Mouse (Mus musculus) right cerebral cortex, postnatal 4 days (tissue): ENCODE measurements at regions not wholly inside any gene's neighbourhood (a gene's known extent, or its start where the extent isn't known, plus 50 kb on each side); places are given as distances from the start of the nearest gene placed in this dataset.

Experiments
- DNase-seq: peaks from one replicate; pipeline ENCODE4 v3.0.0-alpha.2; 2022

DNA sequence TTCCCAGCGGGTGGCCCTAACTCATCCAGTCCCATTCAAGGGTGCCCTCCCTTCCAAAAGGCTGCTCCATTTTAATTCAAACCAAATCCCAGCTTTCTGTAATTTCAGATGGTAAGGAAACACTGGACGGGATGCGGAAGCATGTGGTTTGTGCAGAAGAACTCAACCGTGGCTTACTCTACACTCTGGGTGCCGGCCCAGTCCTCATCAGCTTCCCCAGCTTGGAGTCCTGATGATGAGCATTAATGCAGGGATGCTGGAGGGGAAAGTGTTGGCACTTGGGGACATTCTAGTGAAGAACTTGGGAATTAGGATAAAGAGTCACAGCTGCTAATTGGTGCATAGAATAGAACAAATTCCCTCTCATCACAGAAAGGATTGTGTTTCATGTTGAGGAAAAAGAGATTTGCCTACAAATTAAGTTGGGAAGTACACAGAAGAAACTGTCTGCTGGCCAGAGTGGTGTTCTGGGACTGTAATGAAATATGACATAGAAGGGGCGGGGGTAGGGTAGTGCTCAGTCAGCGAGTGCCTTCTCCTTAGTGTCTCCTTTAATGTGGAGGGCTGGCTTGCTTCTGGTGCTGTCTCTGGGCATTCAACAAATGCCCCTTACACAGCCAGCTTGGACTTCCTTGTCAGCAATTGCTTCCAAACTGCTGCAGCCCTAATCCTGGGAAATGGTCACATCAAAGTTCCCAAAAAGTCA, 285.0 kb upstream of the Bmper start:
- DNase-seq, result no peak

DNA sequence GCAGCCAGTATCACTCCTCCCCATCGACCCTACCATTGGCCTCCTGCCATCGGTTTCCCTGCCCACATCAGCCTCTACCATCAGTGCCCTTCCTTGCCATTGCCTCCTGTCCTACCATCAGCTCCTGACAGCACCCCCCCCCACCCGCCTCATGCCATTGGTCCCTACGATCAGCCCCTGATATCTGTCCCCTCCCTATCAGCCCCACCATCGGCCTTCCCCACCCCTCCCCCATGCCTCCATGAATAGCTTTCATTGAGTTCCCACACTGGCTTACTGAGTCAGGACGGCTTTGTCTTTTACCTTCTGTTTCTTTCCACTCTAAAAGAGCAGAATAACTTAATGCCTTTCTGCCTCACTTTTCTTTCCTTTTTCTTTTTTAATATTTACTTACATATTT, 277.9 kb upstream of the Bmper start:
- no peak for DNase-seq

DNA sequence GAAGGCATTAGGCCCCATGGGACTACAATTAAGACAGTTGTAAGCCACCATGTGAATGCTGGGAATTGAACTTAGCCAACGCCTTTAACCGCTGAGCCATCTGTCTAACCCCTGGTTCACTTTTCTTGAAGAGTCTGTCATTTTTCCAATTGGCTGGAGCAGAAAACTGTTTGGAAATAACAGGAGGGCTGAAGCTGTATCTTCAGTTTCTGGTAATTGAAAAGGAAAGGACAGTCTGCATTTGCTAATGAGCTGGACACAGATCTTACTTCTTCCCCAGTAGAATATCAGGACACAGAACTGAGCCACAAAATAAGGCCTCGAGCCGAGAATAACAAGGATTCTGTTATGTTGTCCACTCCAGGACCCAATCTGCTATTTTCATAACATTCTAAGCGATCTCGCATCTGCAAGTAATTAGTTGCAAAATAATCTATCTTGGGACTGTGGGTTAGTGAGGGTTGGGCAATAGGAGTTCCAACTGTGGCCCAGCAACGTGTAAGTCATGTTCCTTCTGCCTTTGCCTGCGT, 277.4 kb upstream of the Bmper start:
- no peak for DNase-seq

GRCm38 (mm10) chr9:22952571-22953442, 270.1 kb upstream of the Bmper start:
- no peak for DNase-seq

GRCm38 (mm10) chr9:22962269-22962815, 260.5 kb upstream of the Bmper start:
- no peak for DNase-seq

- no peak for DNase-seq
Observed at GRCm38 (mm10) chr9:22971312-22971711, 251.6 kb upstream of the Bmper start.

DNA sequence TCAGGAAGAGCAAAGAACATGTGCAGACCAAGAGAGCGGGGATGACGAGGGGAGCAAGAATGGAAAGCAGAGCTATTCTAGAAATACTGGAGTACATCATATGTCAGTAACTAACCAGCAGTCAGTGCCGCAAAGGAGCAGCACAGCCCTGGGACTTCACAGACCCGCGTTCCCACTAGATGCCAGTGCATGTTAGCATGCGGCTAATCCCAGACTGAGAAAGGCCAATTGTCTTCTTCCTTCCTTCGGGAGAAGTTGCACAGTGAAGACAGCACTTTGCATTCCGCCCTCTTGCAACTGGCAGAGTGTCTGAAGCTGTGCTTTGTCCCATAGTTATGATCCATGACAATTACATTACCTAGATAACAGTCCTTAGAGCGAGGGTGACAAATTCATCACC, 246.1 kb upstream of the Bmper start:
- DNase-seq, result no peak

- DNase-seq, result no peak
Observed at GRCm38 (mm10) chr9:22979627-22980026, 243.2 kb upstream of the Bmper start.

DNA sequence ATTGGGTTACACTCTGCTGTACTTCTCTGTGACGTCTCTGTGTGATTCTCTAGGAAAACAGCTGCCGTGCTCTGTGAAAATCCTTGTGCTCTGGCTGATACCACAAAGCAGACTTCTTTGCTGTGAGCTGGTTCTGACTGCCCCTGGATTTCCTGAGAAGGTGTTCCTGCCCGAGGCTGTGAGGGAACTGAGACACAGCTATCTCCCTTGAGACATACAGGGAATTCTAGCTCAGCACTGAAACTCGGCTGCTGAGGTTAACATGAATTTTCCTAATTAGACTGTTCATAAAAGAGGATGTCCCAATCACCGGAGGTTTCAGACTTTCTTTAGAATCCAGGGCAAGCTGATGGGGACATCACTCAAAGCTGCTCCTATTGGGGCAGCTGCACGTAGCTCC, 233.4 kb upstream of the Bmper start:
- DNase-seq, result no peak

DNA sequence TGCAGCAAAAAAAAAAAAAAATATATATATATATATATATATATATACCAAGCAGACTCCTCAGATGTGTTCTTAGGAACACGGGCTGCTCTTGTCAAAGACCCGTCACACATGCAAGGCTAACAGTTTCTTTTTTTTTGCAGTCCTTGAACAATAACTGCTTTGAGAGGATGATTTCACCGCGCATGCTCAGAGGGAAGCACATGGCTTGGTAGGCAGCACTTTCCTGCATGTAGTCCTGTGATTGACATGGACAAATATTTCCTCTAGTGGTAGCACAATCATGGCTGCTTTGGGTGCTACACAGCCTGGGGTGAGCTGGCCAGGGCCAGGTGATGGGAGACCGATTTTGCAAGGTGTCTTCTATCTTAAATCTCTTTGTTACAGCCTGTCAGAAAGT, 229.3 kb upstream of the Bmper start:
- no peak for DNase-seq

DNA sequence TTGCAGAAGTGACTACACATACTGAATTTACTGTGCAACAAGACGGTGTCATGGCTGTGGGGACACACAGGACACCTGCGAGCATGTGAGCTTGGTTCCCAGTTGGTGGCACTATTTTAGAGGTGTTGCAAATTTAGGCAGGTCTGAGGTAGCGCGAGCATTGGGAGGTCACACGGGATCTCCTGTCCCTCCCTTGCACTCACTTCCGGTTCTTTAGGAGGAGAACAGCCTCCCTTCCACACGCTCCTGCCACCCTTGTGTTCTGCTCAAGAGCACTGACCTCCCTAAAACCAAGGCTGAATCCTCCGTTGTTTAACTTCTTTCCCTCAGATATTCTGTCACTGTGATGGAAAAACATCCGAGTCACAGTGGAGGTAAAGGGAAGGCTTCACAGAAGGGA, 227.3 kb upstream of the Bmper start:
- no peak for DNase-seq

- no peak for DNase-seq
Observed at GRCm38 (mm10) chr9:22998306-22998705, 224.6 kb upstream of the Bmper start.

DNA sequence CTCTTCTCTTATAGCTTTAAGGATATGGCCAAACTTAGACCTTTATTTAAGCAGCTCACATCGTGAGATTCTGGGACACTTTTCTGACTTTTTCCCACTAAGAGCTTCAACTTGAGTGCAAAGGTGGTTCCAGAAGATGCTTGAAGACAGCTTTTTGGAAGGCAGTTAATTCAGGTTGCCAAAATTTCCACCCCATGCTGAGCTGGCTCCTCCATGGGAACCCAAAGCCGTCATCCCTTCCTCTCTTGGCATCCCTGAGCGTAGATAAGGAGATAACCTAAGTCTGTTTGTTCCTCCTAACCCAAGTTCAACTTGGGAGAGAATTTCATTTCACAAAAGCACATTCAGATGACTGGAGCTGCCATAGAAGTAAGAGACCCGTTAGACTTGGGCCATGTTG, 223.7 kb upstream of the Bmper start:
- DNase-seq, result no peak

DNA sequence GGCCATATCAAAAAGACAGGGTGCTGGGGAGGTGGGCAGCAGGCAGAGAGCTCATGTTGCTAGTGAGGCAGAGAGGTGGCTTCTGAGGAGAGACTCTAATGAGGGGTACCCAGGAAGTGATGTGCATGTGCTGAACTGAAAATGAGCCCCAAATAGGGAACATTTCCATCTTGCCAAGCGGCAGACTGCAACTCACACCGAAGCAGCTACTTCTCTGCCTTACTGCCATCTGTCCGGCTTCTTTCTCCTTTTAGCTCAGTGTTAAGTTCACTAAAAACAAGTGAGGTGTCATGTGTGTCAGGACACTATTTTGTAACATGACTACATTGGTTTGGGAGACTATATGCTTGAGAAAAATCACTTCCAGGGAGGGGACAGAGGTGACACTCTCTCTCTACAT, 222.7 kb upstream of the Bmper start:
- DNase-seq, result no peak

GRCm38 (mm10) chr9:23003195-23004061, 219.4 kb upstream of the Bmper start:
- DNase-seq, result no peak

GRCm38 (mm10) chr9:23005005-23005404, 217.9 kb upstream of the Bmper start:
- no peak for DNase-seq

DNA sequence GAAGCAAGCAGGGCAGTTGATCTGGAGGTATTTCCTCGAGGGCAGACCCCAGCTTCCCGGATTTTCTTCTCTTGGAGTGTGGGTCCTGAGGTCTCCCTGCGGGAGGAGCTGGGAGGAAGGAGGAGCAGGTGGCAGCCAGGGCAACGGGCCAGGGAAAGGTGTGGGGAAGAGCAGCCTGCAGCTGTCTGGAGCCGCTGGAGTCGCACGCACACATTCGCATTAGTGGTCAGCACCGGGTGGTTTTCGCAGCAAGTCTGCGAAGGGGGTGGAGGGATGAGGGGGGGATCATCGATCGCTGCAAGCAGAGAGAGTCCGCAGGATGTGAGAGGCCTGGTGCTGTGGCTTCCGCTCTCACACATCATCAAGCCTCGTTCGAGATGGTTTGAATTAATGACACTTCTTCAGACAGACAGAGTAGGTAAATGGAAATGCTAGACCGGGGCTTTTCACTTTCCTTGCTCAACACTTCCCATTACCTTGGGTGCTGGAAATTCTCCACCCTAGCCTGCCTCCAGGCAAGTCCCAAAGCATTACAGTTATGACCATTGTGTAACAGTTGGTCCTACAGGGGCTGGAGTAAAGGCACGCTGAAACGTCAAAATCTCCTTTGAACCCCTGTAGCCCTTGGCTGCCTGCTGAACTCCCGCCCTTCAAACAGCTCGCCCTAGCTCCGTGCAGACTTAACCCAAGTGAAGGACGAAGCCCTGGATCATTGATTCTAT, 213.3 kb upstream of the Bmper start:
- DNase-seq, result peak; percentile 9

DNA sequence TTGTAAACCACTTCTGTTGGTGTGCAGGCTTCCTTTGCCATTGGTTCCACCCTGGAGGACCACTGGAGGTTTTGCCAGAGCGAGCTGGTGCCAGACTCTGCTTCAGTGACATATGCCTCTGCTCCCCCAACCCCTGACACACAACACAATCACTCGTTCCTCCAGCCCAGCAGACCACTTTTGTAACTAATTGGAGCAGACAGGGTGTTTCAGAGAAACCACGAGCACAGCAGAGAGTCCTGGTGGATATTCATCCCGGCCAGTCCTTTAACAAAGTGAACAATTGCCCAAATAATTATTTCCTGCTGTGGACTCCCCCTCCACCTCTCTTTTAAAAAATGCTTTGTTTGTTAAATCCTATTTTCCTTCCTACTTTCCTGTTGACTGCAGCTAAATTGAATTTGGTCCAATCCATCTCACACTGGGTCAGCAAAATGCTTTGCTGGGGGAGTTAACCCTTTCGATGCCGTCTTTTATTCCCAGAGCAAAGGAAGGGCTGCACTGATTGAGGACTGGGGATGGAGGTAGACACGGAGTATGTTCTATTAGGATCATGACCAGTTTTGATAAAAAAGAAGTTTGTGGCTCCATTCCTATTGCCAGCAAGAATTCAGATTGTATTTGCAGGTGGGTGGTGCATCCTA, 211.4 kb upstream of the Bmper start:
- DNase-seq, result no peak

DNA sequence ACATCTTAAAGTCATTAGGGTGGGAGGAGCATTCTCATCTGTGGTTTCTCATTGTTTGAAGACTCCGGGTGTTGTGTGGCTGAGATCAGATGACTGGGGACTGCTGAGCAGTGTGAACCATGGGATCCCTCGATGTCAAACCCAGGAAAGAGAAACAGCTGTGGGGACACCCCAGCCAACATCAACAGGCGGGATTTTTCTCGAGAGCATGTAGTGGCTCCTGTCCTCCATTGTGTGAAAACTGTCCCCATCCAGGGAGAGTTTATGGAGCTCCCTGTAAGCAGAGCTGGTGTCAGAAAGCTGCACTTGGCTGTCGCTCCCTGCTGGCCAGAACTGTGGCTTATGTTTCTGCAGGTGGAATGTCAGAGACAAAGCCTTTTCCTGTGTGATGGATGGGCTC, 210.7 kb upstream of the Bmper start:
- DNase-seq, result no peak

DNA sequence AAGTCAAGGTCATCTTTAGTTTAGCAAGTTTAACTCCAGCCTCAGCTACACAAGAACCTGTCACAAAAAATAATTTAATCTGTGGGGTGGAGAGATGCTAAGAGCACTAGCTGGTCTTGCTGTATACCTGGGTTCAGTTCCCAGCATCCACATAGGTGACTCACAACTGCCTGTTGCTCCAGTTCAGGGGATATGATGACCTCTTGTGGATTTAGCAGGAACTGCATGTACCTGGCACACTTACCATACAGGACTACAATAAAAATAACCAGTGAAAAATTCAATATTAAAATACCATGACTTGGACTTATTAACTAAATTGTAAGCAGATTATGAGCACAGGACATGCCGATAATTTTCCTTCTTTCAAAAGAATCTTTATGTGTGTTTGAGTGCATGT, 206.1 kb upstream of the Bmper start:
- no peak for DNase-seq

DNA sequence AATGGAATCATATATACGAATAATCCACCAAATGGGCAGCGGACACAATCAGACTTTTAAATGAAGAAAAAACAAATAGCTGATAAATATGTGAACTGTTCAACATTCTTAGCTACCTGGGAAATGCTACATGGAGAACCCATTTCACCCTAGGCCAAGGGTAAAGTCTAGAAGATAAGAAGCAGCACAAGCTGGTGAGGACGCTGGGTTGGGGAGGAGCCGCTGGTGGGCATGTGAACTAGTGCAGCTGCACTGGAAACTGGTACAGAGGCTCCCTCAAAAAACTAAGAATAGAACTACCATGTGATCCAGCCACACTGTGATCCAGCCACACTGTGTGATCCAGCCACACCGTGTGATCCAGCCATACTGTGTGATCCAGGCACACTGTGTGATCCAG, 198.8 kb upstream of the Bmper start:
- DNase-seq, result no peak

DNA sequence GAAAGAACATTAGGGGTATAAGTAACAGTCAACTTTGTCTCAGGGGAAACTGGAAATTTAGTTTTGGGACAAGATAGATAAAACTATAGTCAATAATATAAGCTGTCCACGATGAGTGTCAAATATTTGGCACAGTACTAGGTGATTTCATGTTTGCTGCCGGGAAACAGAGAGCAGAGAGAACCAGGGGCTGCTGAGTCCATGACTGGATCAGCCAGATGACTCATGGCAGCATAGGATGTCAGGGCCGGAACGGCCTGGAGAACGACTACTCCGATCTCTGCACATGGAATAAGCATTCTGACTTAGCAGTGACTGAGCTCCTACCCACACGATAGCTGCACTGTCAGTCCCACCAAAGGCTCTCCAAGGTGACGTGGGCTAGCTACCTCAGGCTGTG, 197.6 kb upstream of the Bmper start:
- DNase-seq, result no peak
